Mouse (Mus musculus): Measurements from ENCODE around the gene Nans. TPM values are rescaled to one million over a fixed set of nuclear protein-coding genes. Genes with fewer than 3 reads are reported as not detected.

Gene Nans
- 86.7 and 88.8 TPM in 2 replicates for polyA plus RNA-seq (2016; fragmentation: Nextera tagmentation; extraction: Ambion mirVana)

GRCm38 (mm10) chr4:46489028-46489925 is at the start of gene Nans:
Gene Nans (plus strand): TSS chr4:46489248.
- H3K27ac ChIP-seq (replicated peaks) = peak within 1 kb of the TSS; percentile 88

GRCm38 (mm10) chr4:46442501-46442900 is 46.5 kb upstream of the Nans start:
- Histone ChIP-seq H3K9me3 (no peaks in the 10 kb centered on the region), H3K27ac (replicated peaks) (no peak overlapping the region), H3K4me3 (no peak overlapping the region), H3K36me3 (replicated peaks) (no peaks in the 10 kb centered on the region), H3K27me3 (replicated peaks; ENCODE audit: low read depth, poor library complexity, severe bottlenecking) (no peaks in the 10 kb centered on the region), H3K4me1 (peaks cover 6% of the 10 kb centered on the region)
- WGBS = 85% methylated on average over 4 of the region's 4 CpGs
- DNase-seq (ENCODE audit: low spot score) = no peak

More at GRCm38 (mm10) chr4:46489028-46489925, at the start of gene Nans:
- no peaks in the 10 kb centered on the region for H3K9me3 ChIP-seq
- peaks cover 27% of the 10 kb centered on the region for H3K36me3 ChIP-seq (replicated peaks)
- peak; percentile 96 for DNase-seq (ENCODE audit: low spot score)
- H3K27me3 ChIP-seq (replicated peaks; ENCODE audit: low read depth, poor library complexity, severe bottlenecking) = no peaks in the 10 kb centered on the region
- H3K4me3 ChIP-seq = peak within 1 kb of the TSS; percentile 80
- peaks cover 24% of the 10 kb centered on the region for H3K4me1 ChIP-seq
- under 1% methylated on average over 58 of the region's 58 CpGs for WGBS

DNA sequence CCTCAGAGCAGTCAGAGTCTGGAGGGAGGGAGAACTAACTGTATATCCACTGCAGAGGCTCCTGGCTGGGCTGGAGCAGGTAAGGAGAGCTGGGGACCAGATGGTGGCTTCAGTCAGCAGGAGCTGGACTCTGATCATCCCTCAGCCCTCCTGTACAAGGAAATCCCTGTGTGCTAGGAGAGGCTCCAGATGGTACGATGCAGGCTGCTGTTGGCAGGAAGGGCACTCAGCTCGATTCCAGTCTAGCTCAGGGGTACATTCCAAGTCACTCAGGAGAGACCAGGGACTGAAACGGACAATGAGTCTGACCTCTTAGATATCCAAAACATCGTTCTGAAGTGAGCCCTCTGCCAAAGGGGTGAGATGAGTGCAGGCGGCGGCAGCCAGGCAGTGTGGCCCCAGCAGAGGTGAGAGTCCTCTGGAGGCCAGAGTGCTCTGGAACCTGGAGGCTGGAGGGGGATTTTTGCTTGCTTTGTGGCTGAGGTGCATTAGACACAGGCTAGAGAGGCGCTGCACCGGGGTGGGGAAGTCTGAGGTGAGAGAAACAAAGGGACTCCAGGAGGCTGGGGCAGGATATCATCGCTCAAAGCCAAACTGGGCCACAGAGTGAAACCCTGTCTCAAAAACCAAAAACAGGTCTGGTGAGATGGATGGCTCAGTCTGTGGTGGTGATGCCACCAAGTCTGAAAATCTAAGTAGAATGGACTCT is 43.7 kb upstream of the Nans start:
- no peak for DNase-seq (ENCODE audit: low spot score)
- Histone ChIP-seq H3K27ac (replicated peaks) (peak overlapping the region; percentile 48; the same call in 1 of the 2 replicates), H3K4me1 (peaks cover 22% of the 10 kb centered on the region), H3K36me3 (replicated peaks) (no peaks in the 10 kb centered on the region), H3K27me3 (replicated peaks; ENCODE audit: low read depth, poor library complexity, severe bottlenecking) (no peaks in the 10 kb centered on the region), H3K9me3 (no peaks in the 10 kb centered on the region), H3K4me3 (no peak overlapping the region)
- 39% methylated on average over 9 of the region's 9 CpGs for WGBS

GRCm38 (mm10) chr4:46447461-46447860 is 41.6 kb upstream of the Nans start:
- DNase-seq (ENCODE audit: low spot score) = no peak
- Histone ChIP-seq H3K36me3 (replicated peaks) (no peaks in the 10 kb centered on the region; the same call in 1 of the 2 replicates), H3K4me3 (no peak overlapping the region), H3K27ac (replicated peaks) (no peak overlapping the region), H3K9me3 (no peaks in the 10 kb centered on the region), H3K27me3 (replicated peaks; ENCODE audit: low read depth, poor library complexity, severe bottlenecking) (no peaks in the 10 kb centered on the region), H3K4me1 (peaks cover 27% of the 10 kb centered on the region)
- WGBS = 69% methylated on average over 1 of the region's 1 CpGs

GRCm38 (mm10) chr4:46448886-46449285 is 40.2 kb upstream of the Nans start:
- H3K27me3 ChIP-seq (replicated peaks; ENCODE audit: low read depth, poor library complexity, severe bottlenecking) = no peaks in the 10 kb centered on the region
- no peaks in the 10 kb centered on the region for H3K9me3 ChIP-seq
- no peak for DNase-seq (ENCODE audit: low spot score)
- 0 out of 2 replicates have a peak overlapping the region, but pooled peaks have one; percentile 19 for H3K27ac ChIP-seq (replicated peaks)
- WGBS = 38% methylated on average over 6 of the region's 6 CpGs
- H3K4me1 ChIP-seq = peaks cover 41% of the 10 kb centered on the region
- H3K4me3 ChIP-seq = no peak overlapping the region
- H3K36me3 ChIP-seq (replicated peaks) = peaks cover 5% of the 10 kb centered on the region; the same call in 1 of the 2 replicates

DNA sequence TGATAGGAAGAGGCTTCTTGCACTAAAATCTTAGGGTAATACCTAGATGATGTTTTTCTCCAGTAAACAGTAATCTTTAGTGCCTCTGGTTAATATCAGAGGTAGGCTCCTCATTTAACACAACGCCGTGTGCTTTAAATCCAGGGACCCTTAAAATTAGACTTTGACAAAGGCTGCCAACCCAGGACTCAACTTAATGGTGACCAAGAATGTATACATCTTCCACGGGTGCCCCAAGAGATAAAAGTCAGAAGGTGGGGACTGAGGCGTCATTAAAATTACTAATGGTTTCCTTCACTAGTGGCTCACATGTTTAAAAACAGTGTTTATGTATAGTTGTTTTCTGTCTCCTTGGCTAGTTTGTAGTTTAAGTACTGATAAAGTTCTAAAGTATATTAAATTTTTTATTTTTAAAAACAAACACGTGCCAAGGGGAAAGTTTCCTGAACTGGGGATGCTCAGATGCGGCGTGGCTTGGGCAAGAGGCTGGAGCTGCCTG is 39.0 kb upstream of the Nans start:
- Histone ChIP-seq H3K4me1 (peaks cover 53% of the 10 kb centered on the region), H3K27ac (replicated peaks) (peak overlapping the region; percentile 100), H3K9me3 (no peaks in the 10 kb centered on the region), H3K36me3 (replicated peaks) (peaks cover 5% of the 10 kb centered on the region; the same call in 1 of the 2 replicates), H3K27me3 (replicated peaks; ENCODE audit: low read depth, poor library complexity, severe bottlenecking) (no peaks in the 10 kb centered on the region), H3K4me3 (peak overlapping the region; percentile 91)
- DNase-seq (ENCODE audit: low spot score) = no peak
- 30% methylated on average over 7 of the region's 7 CpGs for WGBS

DNA sequence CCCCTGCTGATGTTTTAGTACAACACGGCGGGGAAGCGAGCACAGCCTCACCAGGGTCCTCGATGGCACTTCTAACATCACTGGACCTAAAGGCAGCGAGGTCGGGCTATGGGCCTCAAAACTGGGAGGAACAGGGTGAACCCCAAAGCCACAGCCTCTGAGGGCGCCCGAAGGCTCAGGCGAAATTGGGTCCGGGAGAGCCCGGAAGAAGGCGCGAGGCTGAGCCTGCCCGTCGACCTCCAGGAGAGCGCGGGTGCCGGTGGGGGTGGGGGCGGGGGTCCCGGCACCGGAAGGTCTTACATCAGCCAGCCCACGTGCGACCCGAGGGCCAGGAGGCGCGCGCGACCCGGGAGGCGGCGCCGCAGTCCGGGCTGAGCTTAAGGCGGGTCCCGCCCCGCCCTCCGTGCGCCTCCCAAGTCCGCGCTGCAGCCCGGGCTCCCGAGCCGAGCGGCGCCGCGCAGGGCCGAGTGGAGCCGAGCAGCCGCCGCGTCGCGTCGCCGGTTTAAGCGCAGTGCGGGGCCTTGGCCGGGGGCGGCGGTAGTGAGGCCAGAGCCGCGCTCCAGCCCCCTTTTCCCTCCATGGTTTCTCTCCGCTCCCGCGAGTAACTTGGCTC is 38.4 kb upstream of the Nans start, which contains the start of gene Anp32b:
TSS of gene Anp32b (plus strand) at position 384 of the 613 bp plus-strand sequence.
- Histone ChIP-seq H3K4me3 (peak within 1 kb of the TSS; percentile 91), H3K4me1 (peaks cover 53% of the 10 kb centered on the region), H3K9me3 (no peaks in the 10 kb centered on the region), H3K27me3 (replicated peaks; ENCODE audit: low read depth, poor library complexity, severe bottlenecking) (no peaks in the 10 kb centered on the region), H3K27ac (replicated peaks) (peak within 1 kb of the TSS; percentile 100), H3K36me3 (replicated peaks) (peaks cover 5% of the 10 kb centered on the region; the same call in 1 of the 2 replicates)
- under 1% methylated on average over 66 of the region's 66 CpGs for WGBS
- peak; percentile 95 for DNase-seq (ENCODE audit: low spot score)

- peaks cover 58% of the 10 kb centered on the region for H3K4me1 ChIP-seq
- no peaks in the 10 kb centered on the region for H3K9me3 ChIP-seq
- peak overlapping the region; percentile 100 for H3K27ac ChIP-seq (replicated peaks)
- WGBS = under 1% methylated on average over 66 of the region's 70 CpGs
- H3K36me3 ChIP-seq (replicated peaks) = peaks cover 10% of the 10 kb centered on the region
- DNase-seq (ENCODE audit: low spot score) = peak; percentile 80
- peak overlapping the region; percentile 91 for H3K4me3 ChIP-seq
- no peaks in the 10 kb centered on the region for H3K27me3 ChIP-seq (replicated peaks; ENCODE audit: low read depth, poor library complexity, severe bottlenecking)
Observed at GRCm38 (mm10) chr4:46451240-46451757, 37.7 kb upstream of the Nans start.

DNA sequence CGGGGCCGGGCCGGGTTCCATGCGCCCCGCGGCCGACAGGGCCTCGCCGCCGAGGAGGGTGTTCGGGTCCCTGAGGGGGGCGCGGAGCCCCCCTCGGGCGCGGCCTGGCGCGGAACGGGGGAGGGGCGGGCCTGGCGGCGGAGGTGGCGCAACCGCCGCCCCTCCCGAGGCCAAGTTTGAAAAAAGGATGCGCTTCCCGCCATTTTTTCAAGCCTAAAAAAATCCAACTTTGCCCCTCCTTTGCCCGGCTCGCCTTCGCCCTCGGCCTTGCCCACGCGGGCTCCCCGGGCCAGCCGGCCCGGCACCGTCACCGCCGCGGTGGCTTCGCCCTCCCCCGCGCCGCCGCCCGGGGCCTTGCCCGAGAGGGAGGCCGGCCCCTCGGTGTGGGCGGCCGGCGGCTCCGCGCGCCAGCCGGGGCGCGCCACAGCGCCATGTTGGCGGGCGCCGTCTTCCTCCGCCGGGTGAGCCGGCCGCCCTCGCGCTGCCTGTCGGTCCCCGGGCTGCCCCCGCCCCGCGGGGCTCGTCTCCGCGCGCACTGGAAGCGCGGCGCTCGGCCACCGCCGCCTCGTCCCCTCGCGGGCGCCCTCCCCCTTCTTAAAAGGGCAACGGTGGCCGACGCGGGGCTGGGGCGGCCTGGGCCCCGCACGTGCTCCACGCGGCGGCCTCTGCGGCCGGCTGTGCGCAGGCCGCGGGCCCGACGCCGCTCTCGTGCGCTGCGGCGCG is 37.1 kb upstream of the Nans start:
- WGBS = under 1% methylated on average over 111 of the region's 111 CpGs
- H3K4me1 ChIP-seq = peaks cover 64% of the 10 kb centered on the region
- H3K36me3 ChIP-seq (replicated peaks) = peaks cover 16% of the 10 kb centered on the region

GRCm38 (mm10) chr4:46452481-46452850 is 36.6 kb upstream of the Nans start:
- DNase-seq (ENCODE audit: low spot score) = no peak
- H3K27me3 ChIP-seq (replicated peaks; ENCODE audit: low read depth, poor library complexity, severe bottlenecking) = no peaks in the 10 kb centered on the region
- peak overlapping the region; percentile 100 for H3K27ac ChIP-seq (replicated peaks)
- no peaks in the 10 kb centered on the region for H3K9me3 ChIP-seq
- H3K36me3 ChIP-seq (replicated peaks) = peaks cover 21% of the 10 kb centered on the region
- H3K4me1 ChIP-seq = peaks cover 64% of the 10 kb centered on the region
- H3K4me3 ChIP-seq = peak overlapping the region; percentile 91
- under 1% methylated on average over 19 of the region's 19 CpGs for WGBS

More for the DNA sequence above, 37.1 kb upstream of the Nans start:
- Histone ChIP-seq H3K9me3 (no peaks in the 10 kb centered on the region), H3K27ac (replicated peaks) (peak overlapping the region; percentile 100), H3K27me3 (replicated peaks; ENCODE audit: low read depth, poor library complexity, severe bottlenecking) (no peaks in the 10 kb centered on the region), H3K4me3 (peak overlapping the region; percentile 91)
- DNase-seq (ENCODE audit: low spot score) = peak; percentile 80

- Histone ChIP-seq H3K36me3 (replicated peaks) (peaks cover 27% of the 10 kb centered on the region), H3K4me1 (peaks cover 64% of the 10 kb centered on the region), H3K27me3 (replicated peaks; ENCODE audit: low read depth, poor library complexity, severe bottlenecking) (no peaks in the 10 kb centered on the region), H3K9me3 (no peaks in the 10 kb centered on the region), H3K4me3 (peak overlapping the region; percentile 91), H3K27ac (replicated peaks) (peak overlapping the region; percentile 100)
- peak; percentile 34 for DNase-seq (ENCODE audit: low spot score)
- WGBS = 40% methylated on average over 13 of the region's 13 CpGs
Observed at GRCm38 (mm10) chr4:46452855-46453719, 36.0 kb upstream of the Nans start.
